Mouse (Mus musculus) bone marrow macrophage, adult 2 months (primary cell): ENCODE results near the gene Cry1.

Source experiments
- CTCF ChIP-seq: IDR thresholded peaks from 2 replicates; pipeline ENCODE4 v1.5.1; 2012; ENCODE audit warnings: low read depth, mild to moderate bottlenecking, low read length, moderate library complexity
- POLR2A ChIP-seq: IDR thresholded peaks from 2 replicates; pipeline ENCODE4 v1.6.1; 2012; ENCODE audit warnings: mild to moderate bottlenecking, low read depth, low read length, borderline replicate concordance

GRCm38 (mm10) chr10:85141465-85141864 is 43.4 kb downstream of the Cry1 start:
- no peak for TF ChIP-seq POLR2A
- TF ChIP-seq CTCF: no peak
